Mouse (Mus musculus): ENCODE measurements around the gene Erich2. TPM values are rescaled to one million over a fixed set of nuclear protein-coding genes. Genes with fewer than 3 reads are reported as not detected.

Gene Erich2
- polyA plus RNA-seq, 1 experiment from 2014 or later, result 0.31 TPM

- Histone ChIP-seq H3K9ac (ENCODE audit: low read depth, low read length) (no peak overlapping the region), H3K4me2 (no peak overlapping the region), H3K27ac (ENCODE audit: low read depth, low read length) (no peak overlapping the region), H3K9me3 (replicated peaks; ENCODE audit: control insufficient read depth, low read length) (no peaks in the 10 kb centered on the region), H3K4me3 (ENCODE audit: low read depth, low read length) (no peak overlapping the region), H3K4me1 (ENCODE audit: control insufficient read depth, insufficient read depth, low read length) (peaks cover 11% of the 10 kb centered on the region), H3K27me3 (ENCODE audit: control insufficient read depth, insufficient read depth, low read length) (peaks cover 51% of the 10 kb centered on the region), H3K36me3 (ENCODE audit: control insufficient read depth, insufficient read depth, low read length) (no peaks in the 10 kb centered on the region)
- WGBS (ENCODE audit: insufficient replicate concordance), result 61% methylated on average over 4 of the region's 4 CpGs
- ATAC-seq (replicated peaks; ENCODE audit: insufficient number of reproducible peaks, low FRiP score, low TSS enrichment), result no peak
These were observed 63.1 kb downstream of the Erich2 start for GRCm38 (mm10) chr2:70571698-70572097.

- H3K4me2 ChIP-seq, result no peak overlapping the region
- H3K27ac ChIP-seq (ENCODE audit: low read depth, low read length), result no peak overlapping the region
- H3K27me3 ChIP-seq (ENCODE audit: control insufficient read depth, insufficient read depth, low read length), result peaks cover 46% of the 10 kb centered on the region
- H3K9me3 ChIP-seq (replicated peaks; ENCODE audit: control insufficient read depth, low read length), result no peaks in the 10 kb centered on the region
- 57% methylated on average over 9 of the region's 9 CpGs for WGBS (ENCODE audit: insufficient replicate concordance)
- no peaks in the 10 kb centered on the region for H3K36me3 ChIP-seq (ENCODE audit: control insufficient read depth, insufficient read depth, low read length)
- no peak for ATAC-seq (replicated peaks; ENCODE audit: insufficient number of reproducible peaks, low FRiP score, low TSS enrichment)
- H3K4me3 ChIP-seq (ENCODE audit: low read depth, low read length), result no peak overlapping the region
- peaks cover 7% of the 10 kb centered on the region for H3K4me1 ChIP-seq (ENCODE audit: control insufficient read depth, insufficient read depth, low read length)
- H3K9ac ChIP-seq (ENCODE audit: low read depth, low read length), result no peak overlapping the region
These were observed 63.6 kb downstream of the Erich2 start for GRCm38 (mm10) chr2:70572251-70572650.

GRCm38 (mm10) chr2:70573544-70574210, 65.1 kb downstream of the Erich2 start:
- Histone ChIP-seq H3K27me3 (ENCODE audit: control insufficient read depth, insufficient read depth, low read length) (peaks cover 34% of the 10 kb centered on the region), H3K27ac (ENCODE audit: low read depth, low read length) (no peak overlapping the region), H3K4me3 (ENCODE audit: low read depth, low read length) (no peak overlapping the region), H3K4me1 (ENCODE audit: control insufficient read depth, insufficient read depth, low read length) (0 out of 2 replicates have a peak, but pooled peaks cover 2% of the 10 kb centered on the region), H3K36me3 (ENCODE audit: control insufficient read depth, insufficient read depth, low read length) (no peaks in the 10 kb centered on the region), H3K9me3 (replicated peaks; ENCODE audit: control insufficient read depth, low read length) (no peaks in the 10 kb centered on the region), H3K9ac (ENCODE audit: low read depth, low read length) (no peak overlapping the region), H3K4me2 (no peak overlapping the region)
- ATAC-seq (replicated peaks; ENCODE audit: insufficient number of reproducible peaks, low FRiP score, low TSS enrichment), result no peak
- WGBS (ENCODE audit: insufficient replicate concordance), result 75% methylated on average over 8 of the region's 8 CpGs

GRCm38 (mm10) chr2:70588200-70588599, 79.6 kb downstream of the Erich2 start:
- ATAC-seq (replicated peaks; ENCODE audit: insufficient number of reproducible peaks, low FRiP score, low TSS enrichment), result no peak
- no peak overlapping the region for H3K4me3 ChIP-seq (ENCODE audit: low read depth, low read length)

More at GRCm38 (mm10) chr2:70588200-70588599, 79.6 kb downstream of the Erich2 start:
- H3K4me2 ChIP-seq, result no peak overlapping the region
- no peaks in the 10 kb centered on the region for H3K4me1 ChIP-seq (ENCODE audit: control insufficient read depth, insufficient read depth, low read length)
- H3K27me3 ChIP-seq (ENCODE audit: control insufficient read depth, insufficient read depth, low read length), result no peaks in the 10 kb centered on the region
- no peaks in the 10 kb centered on the region for H3K36me3 ChIP-seq (ENCODE audit: control insufficient read depth, insufficient read depth, low read length)
- WGBS (ENCODE audit: insufficient replicate concordance), result 85% methylated on average over 6 of the region's 6 CpGs
- no peaks in the 10 kb centered on the region for H3K9me3 ChIP-seq (replicated peaks; ENCODE audit: control insufficient read depth, low read length)
- no peak overlapping the region for H3K27ac ChIP-seq (ENCODE audit: low read depth, low read length)
- no peak overlapping the region for H3K9ac ChIP-seq (ENCODE audit: low read depth, low read length)

Other genes starting within 250 kb of the Erich2 start
- gene Sp5, start 33.9 kb upstream of the Erich2 start, polyA plus RNA-seq (2014; fragmentation: Nextera tagmentation; extraction: Ambion mirVana), result 0.17 and 1.1 TPM in 2 replicates
- gene Gad1, start 44.3 kb downstream of the Erich2 start, polyA plus RNA-seq (2014; fragmentation: Nextera tagmentation; extraction: Ambion mirVana), result 0.57 and 0.99 TPM in 2 replicates
- 173 and 182 TPM in 2 replicates for gene Gorasp2, start 152.8 kb downstream of the Erich2 start, polyA plus RNA-seq (2014; fragmentation: Nextera tagmentation; extraction: Ambion mirVana)
- 3.1 and 5.1 TPM in 2 replicates for gene Gm26558, start 153.3 kb downstream of the Erich2 start, polyA plus RNA-seq (2014; fragmentation: Nextera tagmentation; extraction: Ambion mirVana)